Mouse (Mus musculus) heart, embryonic 13.5 days (tissue): ENCODE results near the gene Pitpnm3. TPM values are rescaled to one million over a fixed set of nuclear protein-coding genes. Genes with fewer than 3 reads are reported as not detected.

Source experiments
- ATAC-seq: fragments of 200-750 bp; cut with Nextera tagmentation; 2 replicates; pipeline ENCODE4 v1.8.0; 2017; ENCODE audit warnings: moderate TSS enrichment; ENCODE audit not compliant: insufficient number of reproducible peaks, low FRiP score, low TSS enrichment; ENCODE audit errors: extremely low read depth
- H3K27ac ChIP-seq: fragments of 300-500 bp; sonication (generic); replicated peaks from 2 replicates; pipeline ENCODE4 v1.5.1; 2015; ENCODE audit warnings: moderate library complexity, mild to moderate bottlenecking, inconsistent platforms
- H3K27me3 ChIP-seq: fragments of 300-500 bp; sonication (generic); replicated peaks from 2 replicates; pipeline ENCODE4 v1.6.1; 2015; ENCODE audit warnings: mild to moderate bottlenecking, inconsistent platforms
- H3K36me3 ChIP-seq: fragments of 300-500 bp; sonication (generic); 2 replicates; pipeline ENCODE4 v1.6.1; 2015; ENCODE audit warnings: mild to moderate bottlenecking, inconsistent platforms
- H3K4me1 ChIP-seq: fragments of 300-500 bp; sonication (generic); 2 replicates; pipeline ENCODE4 v1.6.1; 2015; ENCODE audit warnings: inconsistent platforms
- H3K4me2 ChIP-seq: fragments of 300-500 bp; sonication (generic); 2 replicates; pipeline ENCODE4 v1.6.1; 2015; ENCODE audit warnings: inconsistent platforms, mild to moderate bottlenecking, moderate library complexity
- H3K4me3 ChIP-seq: fragments of 300-500 bp; sonication (generic); 2 replicates; pipeline ENCODE4 v1.5.1; 2015; ENCODE audit warnings: moderate library complexity, mild to moderate bottlenecking, inconsistent platforms
- H3K9ac ChIP-seq: fragments of 300-500 bp; sonication (generic); 2 replicates; pipeline ENCODE4 v1.6.1; 2015; ENCODE audit warnings: inconsistent platforms, mild to moderate bottlenecking, moderate library complexity
- H3K9me3 ChIP-seq: fragments of 300-500 bp; sonication (generic); 2 replicates; pipeline ENCODE4 v1.6.1; 2016; ENCODE audit warnings: inconsistent platforms
- WGBS: fragments of 180-500 bp; shearing (Covaris S2); methylation state at CpG from one replicate; pipeline ENCODE4 v1.1.7; 2015; ENCODE audit warnings: mixed read lengths; 5-methylcytosine and 5-hydroxymethylcytosine counted together
- polyA plus RNA-seq: library from polyadenylated mRNA; unstranded; fragments of >200 nt; fragmentation: Nextera tagmentation; extraction: Ambion mirVana; gene quantifications from 2 replicates; pipeline ENCODE4 v1.2.1, GENCODE M21; 2015

Gene Pitpnm3
- polyA plus RNA-seq, 1 experiment from 2014 or later: 0.12 TPM

- Histone ChIP-seq H3K27ac (no peak overlapping the region), H3K27me3 (peaks cover 68% of the 10 kb centered on the region), H3K4me3 (peak overlapping the region; percentile 71), H3K4me1 (peaks cover 42% of the 10 kb centered on the region), H3K9ac (peak overlapping the region; percentile 84), H3K4me2 (peak overlapping the region; percentile 98), H3K9me3 (no peaks in the 10 kb centered on the region), H3K36me3 (no peaks in the 10 kb centered on the region)
- ATAC-seq: no peak
- WGBS: 18% methylated on average over 24 of the region's 24 CpGs
Observed at GRCm38 (mm10) chr11:72134536-72135382, 819 bp downstream of the Pitpnm3 start.

GRCm38 (mm10) chr11:72133075-72133474 lies 2.5 kb downstream of the Pitpnm3 start:
- Histone ChIP-seq H3K27ac (no peak overlapping the region), H3K4me1 (peaks cover 51% of the 10 kb centered on the region), H3K4me3 (no peak overlapping the region), H3K27me3 (peaks cover 54% of the 10 kb centered on the region), H3K9ac (no peak overlapping the region), H3K9me3 (no peaks in the 10 kb centered on the region), H3K4me2 (no peak overlapping the region), H3K36me3 (no peaks in the 10 kb centered on the region)
- no peak for ATAC-seq
- WGBS: 65% methylated on average over 10 of the region's 10 CpGs

GRCm38 (mm10) chr11:72132266-72132665 lies 3.3 kb downstream of the Pitpnm3 start:
- WGBS: 14% methylated on average over 3 of the region's 3 CpGs
- Histone ChIP-seq H3K4me1 (peaks cover 51% of the 10 kb centered on the region), H3K9me3 (no peaks in the 10 kb centered on the region), H3K4me2 (peak overlapping the region; percentile 13; the same call in 1 of the 2 replicates), H3K9ac (peak overlapping the region; percentile 47), H3K36me3 (no peaks in the 10 kb centered on the region), H3K27me3 (peaks cover 46% of the 10 kb centered on the region), H3K4me3 (no peak overlapping the region), H3K27ac (peak overlapping the region; percentile 49)
- no peak for ATAC-seq

GRCm38 (mm10) chr11:72131697-72132096 lies 3.9 kb downstream of the Pitpnm3 start:
- H3K4me1 ChIP-seq: peaks cover 51% of the 10 kb centered on the region
- 72% methylated on average over 1 of the region's 1 CpGs for WGBS
- peaks cover 41% of the 10 kb centered on the region for H3K27me3 ChIP-seq
- peak overlapping the region; percentile 49 for H3K27ac ChIP-seq
- no peaks in the 10 kb centered on the region for H3K9me3 ChIP-seq
- ATAC-seq: no peak
- H3K4me3 ChIP-seq: no peak overlapping the region
- H3K36me3 ChIP-seq: no peaks in the 10 kb centered on the region
- peak overlapping the region; percentile 47; the same call in 1 of the 2 replicates for H3K9ac ChIP-seq
- H3K4me2 ChIP-seq: 0 out of 2 replicates have a peak overlapping the region, but pooled peaks have one; percentile 13

GRCm38 (mm10) chr11:72130905-72131304 lies 4.7 kb downstream of the Pitpnm3 start:
- H3K27me3 ChIP-seq: peaks cover 33% of the 10 kb centered on the region
- H3K4me1 ChIP-seq: peaks cover 50% of the 10 kb centered on the region
- H3K9me3 ChIP-seq: no peaks in the 10 kb centered on the region
- no peaks in the 10 kb centered on the region for H3K36me3 ChIP-seq
- WGBS: 83% methylated on average over 3 of the region's 3 CpGs
- ATAC-seq: no peak
- H3K4me2 ChIP-seq: no peak overlapping the region
- peak overlapping the region; percentile 89; the same call in 1 of the 2 replicates for H3K27ac ChIP-seq
- H3K9ac ChIP-seq: peak overlapping the region; percentile 52; the same call in 1 of the 2 replicates
- H3K4me3 ChIP-seq: no peak overlapping the region

GRCm38 (mm10) chr11:72130472-72130871 lies 5.1 kb downstream of the Pitpnm3 start:
- peaks cover 28% of the 10 kb centered on the region for H3K27me3 ChIP-seq
- H3K4me1 ChIP-seq: peaks cover 48% of the 10 kb centered on the region
- H3K4me2 ChIP-seq: peak overlapping the region; percentile 38

GRCm38 (mm10) chr11:72130021-72130420 lies 5.6 kb downstream of the Pitpnm3 start:
- Histone ChIP-seq H3K9ac (peak overlapping the region; percentile 53), H3K4me1 (peaks cover 44% of the 10 kb centered on the region), H3K9me3 (no peaks in the 10 kb centered on the region), H3K27ac (peak overlapping the region; percentile 89), H3K27me3 (peaks cover 24% of the 10 kb centered on the region), H3K36me3 (no peaks in the 10 kb centered on the region), H3K4me2 (peak overlapping the region; percentile 38), H3K4me3 (0 out of 2 replicates have a peak overlapping the region, but pooled peaks have one; percentile 1)
- WGBS: 6% methylated on average over 11 of the region's 11 CpGs
- peak; percentile 48 for ATAC-seq

More at GRCm38 (mm10) chr11:72130472-72130871, 5.1 kb downstream of the Pitpnm3 start:
- WGBS: 56% methylated on average over 3 of the region's 3 CpGs
- H3K36me3 ChIP-seq: no peaks in the 10 kb centered on the region
- no peaks in the 10 kb centered on the region for H3K9me3 ChIP-seq
- peak overlapping the region; percentile 52; the same call in 1 of the 2 replicates for H3K9ac ChIP-seq
- H3K4me3 ChIP-seq: no peak overlapping the region
- peak overlapping the region; percentile 89 for H3K27ac ChIP-seq
- ATAC-seq: no peak

- H3K4me1 ChIP-seq: peaks cover 43% of the 10 kb centered on the region
- peak overlapping the region; percentile 38 for H3K4me2 ChIP-seq
- no peak for ATAC-seq
- no peaks in the 10 kb centered on the region for H3K36me3 ChIP-seq
- 52% methylated on average over 8 of the region's 8 CpGs for WGBS
- H3K27me3 ChIP-seq: peaks cover 16% of the 10 kb centered on the region
- peak overlapping the region; percentile 89 for H3K27ac ChIP-seq
- no peaks in the 10 kb centered on the region for H3K9me3 ChIP-seq
- H3K4me3 ChIP-seq: 0 out of 2 replicates have a peak overlapping the region, but pooled peaks have one; percentile 1
- H3K9ac ChIP-seq: peak overlapping the region; percentile 53
Observed at GRCm38 (mm10) chr11:72129032-72129894, 6.3 kb downstream of the Pitpnm3 start.

GRCm38 (mm10) chr11:72127450-72128189 lies 8.0 kb downstream of the Pitpnm3 start:
- no peaks in the 10 kb centered on the region for H3K9me3 ChIP-seq
- WGBS: 66% methylated on average over 5 of the region's 5 CpGs

GRCm38 (mm10) chr11:72125781-72126180 lies 9.8 kb downstream of the Pitpnm3 start:
- H3K4me3 ChIP-seq: no peak overlapping the region
- no peaks in the 10 kb centered on the region for H3K36me3 ChIP-seq
- no peaks in the 10 kb centered on the region for H3K9me3 ChIP-seq
- WGBS: 68% methylated on average over 3 of the region's 3 CpGs
- no peak overlapping the region for H3K27ac ChIP-seq
- H3K27me3 ChIP-seq: no peaks in the 10 kb centered on the region
- H3K4me2 ChIP-seq: no peak overlapping the region
- no peak for ATAC-seq
- H3K4me1 ChIP-seq: peaks cover 19% of the 10 kb centered on the region
- H3K9ac ChIP-seq: no peak overlapping the region

More at GRCm38 (mm10) chr11:72127450-72128189, 8.0 kb downstream of the Pitpnm3 start:
- no peak overlapping the region for H3K4me3 ChIP-seq
- no peaks in the 10 kb centered on the region for H3K27me3 ChIP-seq
- no peak for ATAC-seq
- no peak overlapping the region for H3K9ac ChIP-seq
- H3K27ac ChIP-seq: no peak overlapping the region
- peaks cover 37% of the 10 kb centered on the region for H3K4me1 ChIP-seq
- no peaks in the 10 kb centered on the region for H3K36me3 ChIP-seq
- no peak overlapping the region for H3K4me2 ChIP-seq
